Mouse (Mus musculus) liver, embryonic 11.5 days (tissue): ENCODE results near the gene Dppa2. TPM values are rescaled to one million over a fixed set of nuclear protein-coding genes. Genes with fewer than 3 reads are reported as not detected.

Experiments
- ATAC-seq: fragments of 200-750 bp; cut with Nextera tagmentation; replicated peaks from 2 replicates; pipeline ENCODE4 v1.8.0; 2017; ENCODE audit warnings: moderate number of reproducible peaks, mild to moderate bottlenecking, moderate TSS enrichment, moderate library complexity; ENCODE audit not compliant: low FRiP score
- DNase-seq: peaks from one replicate; pipeline ENCODE4 v3.0.0-alpha.2; 2017; ENCODE audit warnings: low spot score
- H3K27ac ChIP-seq: fragments of 300-500 bp; sonication (generic); 2 replicates; pipeline ENCODE4 v1.5.1; 2014; ENCODE audit warnings: mild to moderate bottlenecking, low read depth, low read length, control low read depth
- H3K27me3 ChIP-seq: fragments of 300-500 bp; sonication (generic); replicated peaks from 2 replicates; pipeline ENCODE4 v1.6.1; 2014; ENCODE audit warnings: low read length, mixed read lengths; ENCODE audit not compliant: control insufficient read depth, insufficient read depth
- H3K36me3 ChIP-seq: fragments of 300-500 bp; sonication (generic); 2 replicates; pipeline ENCODE4 v1.6.1; 2014; ENCODE audit warnings: mild to moderate bottlenecking, low read length, moderate library complexity, mixed read lengths; ENCODE audit not compliant: control insufficient read depth, insufficient read depth
- H3K4me1 ChIP-seq: fragments of 300-500 bp; sonication (generic); replicated peaks from 2 replicates; pipeline ENCODE4 v1.6.1; 2014; ENCODE audit warnings: low read length, mixed read lengths; ENCODE audit not compliant: control insufficient read depth, insufficient read depth
- H3K4me2 ChIP-seq: fragments of 300-500 bp; sonication (generic); 2 replicates; pipeline ENCODE4 v1.6.1; 2014; ENCODE audit warnings: mild to moderate bottlenecking, control low read depth, moderate library complexity
- H3K4me3 ChIP-seq: fragments of 300-500 bp; sonication (generic); 2 replicates; pipeline ENCODE4 v1.5.1; 2014; ENCODE audit warnings: low read depth, low read length, control low read depth
- H3K9ac ChIP-seq: fragments of 300-500 bp; sonication (generic); 2 replicates; pipeline ENCODE4 v1.6.1; 2014; ENCODE audit warnings: low read depth, low read length, control low read depth
- H3K9me3 ChIP-seq: fragments of 300-500 bp; sonication (generic); 2 replicates; pipeline ENCODE4 v1.6.1; 2016; ENCODE audit warnings: low read length, inconsistent platforms, mixed read lengths; ENCODE audit not compliant: control insufficient read depth
- WGBS: fragments of 180-500 bp; shearing (Covaris S2); extraction: QIAGEN DNeasy Blood & Tissue Kit; methylation state at CpG from one replicate; pipeline ENCODE4 v1.1.7; 2014; 5-methylcytosine and 5-hydroxymethylcytosine counted together
- polyA plus RNA-seq: library from polyadenylated mRNA; unstranded; fragments of >200 nt; fragmentation: Nextera tagmentation; extraction: Ambion mirVana; gene quantifications from 2 replicates; pipeline ENCODE4 v1.2.1, GENCODE M21; 2014

The Dppa2 gene
- polyA plus RNA-seq, 1 experiment from 2014 or later: 0.08 TPM

- DNase-seq (no peak), ATAC-seq (no peak)
- 88% methylated on average over 12 of the region's 12 CpGs for WGBS
- Histone ChIP-seq H3K36me3 (no peaks in the 10 kb centered on the region), H3K9ac (no peak overlapping the region), H3K4me3 (no peak overlapping the region), H3K4me2 (no peak overlapping the region), H3K27me3 (no peaks in the 10 kb centered on the region), H3K4me1 (no peaks in the 10 kb centered on the region), H3K27ac (no peak overlapping the region), H3K9me3 (no peaks in the 10 kb centered on the region)
Measured at GRCm38 (mm10) chr16:48360887-48361286, 57.2 kb downstream of the Dppa2 start.

GRCm38 (mm10) chr16:48366801-48367200 lies 63.1 kb downstream of the Dppa2 start:
- no peak overlapping the region for H3K4me3 ChIP-seq
- no peak overlapping the region for H3K4me2 ChIP-seq
- 87% methylated on average over 5 of the region's 5 CpGs for WGBS
- ATAC-seq: no peak
- no peak overlapping the region for H3K9ac ChIP-seq
- DNase-seq: no peak
- no peaks in the 10 kb centered on the region for H3K4me1 ChIP-seq
- no peak overlapping the region for H3K27ac ChIP-seq
- H3K36me3 ChIP-seq: no peaks in the 10 kb centered on the region
- no peaks in the 10 kb centered on the region for H3K27me3 ChIP-seq
- no peaks in the 10 kb centered on the region; the same call in 1 of the 2 replicates for H3K9me3 ChIP-seq

- no peak overlapping the region for H3K4me2 ChIP-seq
- H3K4me3 ChIP-seq: no peak overlapping the region
- no peak overlapping the region for H3K9ac ChIP-seq
- DNase-seq: no peak
- ATAC-seq: no peak
- no peaks in the 10 kb centered on the region for H3K27me3 ChIP-seq
- H3K36me3 ChIP-seq: no peaks in the 10 kb centered on the region
- 89% methylated on average over 2 of the region's 2 CpGs for WGBS
- no peaks in the 10 kb centered on the region for H3K4me1 ChIP-seq
- no peak overlapping the region for H3K27ac ChIP-seq
- H3K9me3 ChIP-seq: no peaks in the 10 kb centered on the region; the same call in 1 of the 2 replicates
Measured at GRCm38 (mm10) chr16:48368096-48368495, 64.4 kb downstream of the Dppa2 start.

Other genes with a start within 250 kb of the Dppa2 start
- 0.30 and 0.32 TPM in 2 replicates for gene Dppa4, start 20.2 kb upstream of the Dppa2 start, polyA plus RNA-seq
- not detected in 2 replicates for gene Gm5485, start 108.5 kb downstream of the Dppa2 start, polyA plus RNA-seq
- gene Morc1, start 127.3 kb downstream of the Dppa2 start, polyA plus RNA-seq: 0.09 and 0.25 TPM in 2 replicates